Mouse (Mus musculus) small intestine, adult 2 months (tissue): ENCODE results near the gene Csl. TPM values are rescaled to one million over a fixed set of nuclear protein-coding genes. Genes with fewer than 3 reads are reported as not detected.

Experiments used
- H3K27ac ChIP-seq: fragments of 200-500 bp; 2 replicates; pipeline ENCODE4 v1.5.1; 2012; ENCODE audit warnings: low read depth, low read length, control low read depth, inconsistent platforms; ENCODE audit not compliant: insufficient read depth
- H3K27me3 ChIP-seq: fragments of 200-500 bp; 2 replicates; pipeline ENCODE4 v1.6.1; 2012; ENCODE audit warnings: mild to moderate bottlenecking, moderate library complexity, low read length, inconsistent platforms; ENCODE audit not compliant: control insufficient read depth, insufficient read depth
- H3K36me3 ChIP-seq: fragments of 200-500 bp; 2 replicates; pipeline ENCODE4 v1.6.1; 2012; ENCODE audit warnings: mild to moderate bottlenecking, low read length, control low read depth, inconsistent platforms; ENCODE audit not compliant: control insufficient read depth, insufficient read depth
- H3K4me1 ChIP-seq: fragments of 200-500 bp; 2 replicates; pipeline ENCODE4 v1.6.1; 2012; ENCODE audit warnings: low read length, inconsistent platforms, mixed read lengths; ENCODE audit not compliant: control insufficient read depth, insufficient read depth, insufficient read length
- H3K4me3 ChIP-seq: fragments of 200-500 bp; 2 replicates; pipeline ENCODE4 v1.5.1; 2012; ENCODE audit warnings: low read depth, mild to moderate bottlenecking, control low read depth, inconsistent platforms, low read length, moderate library complexity
- CTCF ChIP-seq: fragments of 200-500 bp; IDR thresholded peaks from 2 replicates; pipeline ENCODE4 v1.5.1; 2012; ENCODE audit warnings: low read depth, mild to moderate bottlenecking, control low read depth, inconsistent platforms, low read length, moderate library complexity, mixed read lengths; ENCODE audit not compliant: insufficient replicate concordance, insufficient read length; ENCODE audit errors: extremely low read depth
- POLR2A ChIP-seq: fragments of 200-500 bp; IDR thresholded peaks from 2 replicates; pipeline ENCODE4 v1.6.1; 2012; ENCODE audit warnings: low read depth, mild to moderate bottlenecking, control low read depth, inconsistent platforms, low read length, moderate library complexity
- WGBS: fragments of 180-500 bp; shearing (Covaris S2); methylation state at CpG from one replicate; pipeline ENCODE4 v1.1.7; 2018; 5-methylcytosine and 5-hydroxymethylcytosine counted together
- polyA plus RNA-seq: library from polyadenylated mRNA; depleted of rRNA; stranded (reverse); fragments of >200 nt; gene quantifications from 2 replicates; pipeline ENCODE4 v1.2.3, GENCODE M21; 2012

Csl gene
- polyA plus RNA-seq, 1 experiment = not detected

DNA sequence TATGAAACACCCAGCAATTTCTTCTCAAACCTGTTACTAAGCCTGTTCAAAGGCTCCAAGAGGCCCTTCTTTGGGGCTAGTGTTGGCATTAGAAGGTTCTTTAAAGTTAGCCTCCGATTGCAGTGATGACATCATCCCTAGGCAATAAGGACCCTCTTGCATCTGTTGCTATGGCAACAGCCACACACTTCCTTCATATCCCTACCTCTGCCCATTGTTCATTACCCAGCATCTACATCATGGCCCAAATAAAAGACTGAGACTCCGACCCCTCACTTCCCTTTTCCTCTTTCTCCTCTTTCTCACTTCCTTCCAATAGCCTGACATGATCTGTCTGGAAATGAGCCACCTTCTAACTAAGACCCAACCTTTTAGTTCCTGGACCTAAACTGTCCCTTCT is 46.3 kb downstream of the Csl start:
- Histone ChIP-seq H3K27ac (no peak overlapping the region), H3K4me3 (no peak overlapping the region), H3K27me3 (no peaks in the 10 kb centered on the region), H3K4me1 (no peaks in the 10 kb centered on the region), H3K36me3 (no peaks in the 10 kb centered on the region)
- whole genome bisulfite sequencing = 61% methylated on average over 2 of the region's 2 CpGs
- no peak for TF ChIP-seq CTCF
- TF ChIP-seq POLR2A = no peak

DNA sequence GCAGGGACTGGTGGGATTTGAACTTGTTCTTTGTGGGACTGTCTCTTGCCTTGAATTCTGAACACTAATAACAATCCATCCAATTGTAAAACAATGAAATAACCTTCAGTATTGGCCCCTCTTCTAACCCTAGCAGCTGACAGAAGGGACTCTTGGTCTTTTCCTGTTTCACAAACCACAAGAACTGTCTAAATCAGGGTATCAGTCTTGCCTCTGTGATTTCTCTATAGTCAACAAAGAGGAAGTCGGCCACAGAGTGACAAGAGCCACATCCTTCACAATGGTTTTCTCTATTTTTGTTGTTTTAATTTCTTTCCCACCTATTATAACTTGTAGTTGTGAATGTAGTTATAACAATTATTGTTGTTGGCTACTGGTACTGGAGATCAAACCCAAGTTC is 47.9 kb downstream of the Csl start:
- Histone ChIP-seq H3K4me1 (no peaks in the 10 kb centered on the region), H3K27ac (no peak overlapping the region), H3K36me3 (no peaks in the 10 kb centered on the region), H3K27me3 (no peaks in the 10 kb centered on the region), H3K4me3 (no peak overlapping the region)
- 69% methylated on average over 1 of the region's 1 CpGs for WGBS
- TF ChIP-seq POLR2A (no peak), CTCF (no peak)
